Mouse (Mus musculus) common myeloid progenitor, adult 5-6 weeks (primary cell): ENCODE data around the gene Strn4. TPM values are rescaled to one million over a fixed set of nuclear protein-coding genes. Genes with fewer than 3 reads are reported as not detected.

Source experiments
- ATAC-seq: replicated peaks from 2 replicates; pipeline ENCODE4 v1.8.0; 2016; ENCODE audit warnings: low read depth, mild to moderate bottlenecking, moderate TSS enrichment, inconsistent platforms; ENCODE audit not compliant: poor library complexity, severe bottlenecking
- total RNA-seq: library from RNA; stranded (forward); fragments of 200-1000, 187-1606 nt; gene quantifications from 2 replicates; pipeline ENCODE4 v1.2.3, GENCODE M21; 2017

The Strn4 gene
- total RNA-seq, 1 experiment from 2014 or later, result 50.2 TPM

GRCm38 (mm10) chr7:16810399-16810919 lies 5.2 kb upstream of the Strn4 start:
- no peak for ATAC-seq

DNA sequence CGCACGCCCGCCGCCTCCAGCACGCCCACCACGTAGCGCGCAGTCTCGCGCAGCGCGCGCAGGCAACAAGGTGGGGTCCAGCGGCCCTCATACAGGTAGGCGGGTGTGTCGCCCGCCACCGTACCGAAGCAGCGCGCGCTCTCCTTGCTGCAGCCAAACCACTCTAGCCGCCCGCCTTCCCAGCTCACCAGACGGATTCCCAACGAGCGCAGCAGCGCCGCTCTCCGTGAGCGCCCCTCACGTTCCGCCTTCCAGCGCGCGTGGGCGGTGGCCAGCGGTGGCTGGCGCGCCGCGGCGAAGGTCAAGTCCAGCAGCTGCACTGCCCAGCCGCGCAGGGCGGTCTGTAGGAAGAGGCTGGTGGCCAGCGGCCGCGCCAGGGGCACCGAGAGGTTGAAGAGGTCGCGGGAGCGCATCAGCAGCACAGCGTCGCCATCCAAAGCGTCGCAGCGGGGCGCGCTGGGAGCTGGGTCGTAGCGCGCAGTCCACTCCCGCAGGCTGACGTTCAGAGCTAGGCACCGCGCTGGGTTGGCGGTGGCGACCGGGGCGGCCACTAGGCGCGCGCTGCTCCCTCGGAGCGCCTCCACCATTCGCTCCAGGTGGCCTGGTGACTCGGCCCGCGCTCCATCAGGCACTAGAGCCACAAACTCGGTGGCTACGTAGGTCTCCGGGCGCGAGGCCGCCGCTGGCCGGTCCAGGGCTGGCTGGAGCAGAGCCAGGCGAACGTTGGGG lies 4.6 kb upstream of the Strn4 start:
- ATAC-seq, result no peak

GRCm38 (mm10) chr7:16811649-16812070 lies 4.0 kb upstream of the Strn4 start:
- no peak for ATAC-seq

DNA sequence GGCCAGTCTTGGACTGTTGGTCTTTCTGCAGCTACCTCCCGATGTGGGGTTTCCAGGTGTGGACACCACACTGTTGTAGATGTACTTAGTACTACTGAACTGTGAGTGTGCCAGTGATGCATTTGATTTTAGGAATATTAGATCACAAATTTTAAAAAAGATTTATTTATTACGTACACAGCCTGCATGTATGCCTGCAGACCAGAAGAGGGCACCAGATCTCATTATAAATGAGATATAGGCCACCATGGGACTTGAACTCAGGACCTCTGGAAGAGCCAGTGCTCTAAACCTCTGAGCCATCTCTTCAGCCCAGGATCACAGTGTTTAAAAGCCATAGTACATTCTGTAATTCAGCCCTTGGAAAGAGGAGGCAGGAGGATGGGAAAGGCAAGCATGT lies 3.2 kb upstream of the Strn4 start:
- ATAC-seq, result no peak

- ATAC-seq, result peak; percentile 15; the same call in 1 of the 2 replicates
These were observed 387 bp downstream of the Strn4 start for GRCm38 (mm10) chr7:16816078-16816474.

DNA sequence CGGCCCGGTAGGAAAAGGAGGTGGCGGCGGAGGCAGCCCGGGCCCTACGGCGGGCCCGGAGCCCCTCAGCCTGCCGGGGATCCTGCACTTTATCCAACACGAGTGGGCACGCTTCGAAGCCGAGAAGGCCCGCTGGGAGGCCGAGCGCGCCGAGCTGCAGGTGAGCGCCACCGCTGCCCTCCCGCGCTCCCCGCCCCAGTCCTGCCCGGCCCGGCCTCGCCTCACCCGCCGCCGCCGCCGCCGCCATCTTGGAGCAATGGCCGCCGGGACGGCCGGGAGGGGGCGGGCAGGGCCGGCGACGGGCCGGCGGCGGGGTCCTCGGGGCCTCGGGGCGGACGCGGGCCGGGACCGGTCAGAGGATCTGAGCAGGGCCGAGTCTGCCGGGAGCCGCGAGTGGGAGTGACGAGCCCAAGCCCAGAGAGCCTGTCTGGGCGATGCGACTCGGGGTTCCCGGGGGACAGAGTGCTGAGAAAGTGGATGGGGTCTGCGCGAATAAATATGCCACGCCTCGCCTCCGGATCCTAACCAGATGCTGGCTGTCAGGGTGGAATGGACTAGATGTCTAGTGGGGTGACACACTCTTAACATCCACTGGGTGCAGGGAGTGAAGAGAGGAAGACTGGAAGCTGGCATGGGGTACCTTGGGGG lies 910 bp downstream of the Strn4 start, which contains the start of gene Fkrp:
Fkrp (minus strand) TSS at position 258 of the 648 bp plus-strand sequence.
- peak; percentile 11; the same call in 1 of the 2 replicates for ATAC-seq

GRCm38 (mm10) chr7:16817693-16818092 lies 2.0 kb downstream of the Strn4 start:
- ATAC-seq, result no peak

GRCm38 (mm10) chr7:16819794-16820193 lies 4.1 kb downstream of the Strn4 start:
- ATAC-seq, result no peak; the same call in 1 of the 2 replicates

DNA sequence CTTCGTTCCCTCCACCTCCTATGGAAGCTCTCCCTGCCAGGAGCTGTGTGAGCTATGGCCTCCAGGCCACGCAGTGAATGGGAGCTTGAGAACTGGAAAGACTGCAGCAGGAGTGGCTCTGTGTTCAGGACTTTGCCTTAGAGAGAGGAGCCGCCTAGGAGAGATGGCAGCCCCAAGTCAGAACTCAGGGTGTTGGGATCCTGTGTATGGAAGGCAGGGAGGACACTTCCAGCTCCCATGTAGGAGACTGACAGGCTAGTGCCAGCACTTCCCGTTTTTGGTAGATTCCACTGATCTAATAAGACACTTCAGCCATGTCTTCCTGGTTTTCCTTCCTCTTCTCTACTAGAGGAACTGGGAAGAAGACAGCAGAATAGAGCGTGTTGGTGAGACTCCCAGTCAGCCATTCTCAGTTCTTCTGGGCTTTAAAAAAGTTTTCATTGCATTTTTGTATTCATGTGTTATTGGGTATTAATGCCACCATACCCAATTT lies 4.6 kb downstream of the Strn4 start:
- ATAC-seq, result peak; percentile 30; the same call in 1 of the 2 replicates

- no peak for ATAC-seq
These were observed 5.4 kb downstream of the Strn4 start for GRCm38 (mm10) chr7:16821091-16821490.

DNA sequence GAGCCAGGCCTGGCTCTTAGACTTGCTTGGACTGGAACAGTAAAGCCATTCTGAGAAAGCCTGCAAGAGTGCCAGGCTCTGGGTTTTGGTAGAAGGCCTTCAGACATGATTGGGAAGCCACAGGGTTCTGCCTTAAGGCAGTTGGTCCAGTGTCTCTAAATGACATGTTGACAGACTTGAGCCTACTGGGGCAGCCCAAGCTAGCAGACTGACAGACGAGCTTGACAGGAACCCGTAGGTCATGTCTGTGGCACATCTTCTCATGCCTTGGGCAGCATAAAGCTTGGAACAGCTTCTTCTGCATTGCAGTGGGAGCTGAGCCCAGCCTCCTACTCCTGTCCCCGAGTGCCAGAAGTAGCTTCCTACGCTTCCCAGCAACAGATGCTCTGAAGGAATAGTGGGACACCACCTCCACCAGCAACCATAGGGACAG lies 6.0 kb downstream of the Strn4 start:
- no peak for ATAC-seq

- no peak for ATAC-seq
These were observed 8.0 kb downstream of the Strn4 start for GRCm38 (mm10) chr7:16823734-16824133.

GRCm38 (mm10) chr7:16825785-16826184 lies 10.1 kb downstream of the Strn4 start:
- peak; percentile 71 for ATAC-seq

DNA sequence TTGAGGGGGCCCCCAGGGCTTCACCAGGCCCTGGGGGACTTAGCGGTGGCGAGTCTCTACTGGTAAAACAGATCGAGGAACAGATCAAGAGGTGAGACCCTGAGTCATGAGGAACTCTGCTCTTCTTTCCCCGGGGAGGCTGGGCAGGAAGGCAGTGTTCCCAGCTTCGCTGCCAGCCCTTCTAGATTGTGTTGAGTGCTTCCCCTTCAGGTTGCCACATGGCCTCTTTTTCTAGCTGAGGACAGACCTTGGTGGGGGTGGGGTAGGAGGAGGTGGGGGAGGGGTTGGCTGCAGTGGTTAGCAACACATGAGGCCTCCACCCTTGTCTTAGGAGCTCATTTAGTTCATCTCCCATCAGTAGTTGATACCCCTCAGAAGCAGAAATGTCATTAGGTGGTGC lies 10.9 kb downstream of the Strn4 start:
- ATAC-seq, result no peak

DNA sequence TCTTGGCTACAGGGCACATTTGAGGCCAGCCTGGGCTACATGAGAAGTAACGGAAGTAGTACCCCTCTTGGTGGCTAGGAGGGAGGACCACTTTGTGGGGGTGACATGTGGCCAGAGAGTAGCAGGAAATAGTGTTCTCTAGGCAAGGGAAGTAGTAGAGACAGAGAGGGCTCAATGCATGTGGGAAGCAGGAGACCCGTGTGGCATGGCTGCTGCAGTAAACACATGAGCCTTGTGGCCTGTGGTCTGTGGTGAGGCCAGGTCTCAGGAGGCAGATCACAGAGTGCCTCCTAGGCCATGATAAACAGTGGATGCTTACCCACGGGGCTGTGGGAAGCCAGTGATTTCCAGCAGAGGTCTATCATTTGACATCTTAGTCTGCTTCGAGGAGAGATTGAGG lies 11.6 kb downstream of the Strn4 start:
- peak; percentile 85 for ATAC-seq

- no peak for ATAC-seq
These were observed 14.8 kb downstream of the Strn4 start for GRCm38 (mm10) chr7:16830449-16830848.

DNA sequence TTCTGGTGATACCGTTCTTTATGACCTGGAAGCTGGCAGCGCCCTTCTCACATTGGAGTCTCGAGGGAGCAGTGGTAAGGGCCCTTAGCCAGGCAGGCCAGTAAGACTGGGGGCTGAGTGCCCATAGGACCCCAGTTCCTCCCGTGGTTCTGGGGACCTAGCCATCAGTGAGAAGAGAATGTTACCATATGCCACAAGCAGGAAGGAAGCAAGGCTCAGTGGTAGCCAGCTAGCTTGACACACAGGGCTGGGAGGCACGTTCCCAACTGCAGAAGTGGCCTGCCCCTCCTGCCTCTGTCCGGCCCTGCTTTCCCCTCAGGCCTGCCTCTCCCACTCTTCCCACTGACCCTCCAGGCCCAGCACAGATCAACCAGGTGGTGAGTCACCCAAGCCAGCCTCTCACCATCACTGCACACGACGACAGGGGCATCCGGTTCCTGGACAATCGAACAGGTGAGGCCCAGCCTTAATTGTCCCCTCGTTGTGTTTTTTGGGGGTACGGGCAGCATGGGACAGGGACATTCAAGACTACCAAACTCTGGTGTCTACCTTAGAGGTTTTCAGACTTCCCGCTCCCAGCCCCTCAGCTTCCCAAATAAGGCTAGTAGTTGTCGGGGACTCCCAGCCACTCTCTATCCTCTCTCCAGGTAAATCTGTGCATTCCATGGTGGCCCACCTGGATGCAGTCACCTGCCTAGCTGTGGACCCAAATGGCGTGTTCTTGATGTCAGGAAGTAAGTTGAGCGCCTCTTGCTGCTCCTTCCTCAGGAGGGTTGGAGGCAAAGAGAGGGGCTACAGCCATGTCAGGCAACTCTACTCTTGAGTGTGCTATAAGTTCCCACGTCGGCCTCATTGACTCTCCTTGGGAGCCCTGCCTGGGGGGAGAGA lies 22.5 kb downstream of the Strn4 start:
- no peak for ATAC-seq

GRCm38 (mm10) chr7:16838804-16839426 lies 23.2 kb downstream of the Strn4 start:
- ATAC-seq, result no peak

DNA sequence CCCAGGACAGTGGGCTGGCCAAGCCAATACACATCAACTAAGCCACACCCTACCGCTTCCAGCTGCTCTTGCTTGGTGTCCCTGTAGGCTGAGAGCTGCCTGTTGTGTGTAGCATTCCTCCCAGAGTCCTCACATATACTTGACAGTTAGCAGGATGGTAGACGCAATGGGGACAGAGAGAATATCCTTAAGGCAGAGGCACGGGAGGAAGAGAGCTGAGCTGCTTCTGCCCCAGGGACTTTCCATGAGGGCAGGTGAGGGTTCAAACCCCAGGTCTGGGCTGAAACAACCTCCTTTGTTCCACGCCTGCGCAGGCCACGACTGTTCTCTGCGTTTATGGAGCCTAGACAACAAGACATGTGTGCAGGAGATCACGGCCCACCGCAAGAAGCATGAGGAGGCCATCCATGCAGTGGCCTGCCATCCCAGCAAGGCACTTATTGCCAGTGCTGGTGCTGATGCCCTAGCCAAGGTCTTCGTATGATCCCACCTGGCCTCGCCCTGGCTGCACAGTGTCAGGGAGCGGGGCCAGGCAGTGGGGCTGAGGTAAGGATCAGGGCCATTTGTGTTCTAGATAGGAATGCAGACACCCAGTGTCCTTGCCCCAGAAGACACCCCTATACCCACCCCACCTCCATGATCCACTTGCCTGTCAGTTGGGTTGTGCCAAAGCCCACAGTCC lies 23.9 kb downstream of the Strn4 start:
- ATAC-seq, result no peak
